Mouse (Mus musculus): ENCODE data around the gene Cel. TPM values are rescaled to one million over a fixed set of nuclear protein-coding genes. Genes with fewer than 3 reads are reported as not detected.

Cel gene
- polyA plus RNA-seq, 1 experiment from 2014 or later, result 0.07 TPM

DNA sequence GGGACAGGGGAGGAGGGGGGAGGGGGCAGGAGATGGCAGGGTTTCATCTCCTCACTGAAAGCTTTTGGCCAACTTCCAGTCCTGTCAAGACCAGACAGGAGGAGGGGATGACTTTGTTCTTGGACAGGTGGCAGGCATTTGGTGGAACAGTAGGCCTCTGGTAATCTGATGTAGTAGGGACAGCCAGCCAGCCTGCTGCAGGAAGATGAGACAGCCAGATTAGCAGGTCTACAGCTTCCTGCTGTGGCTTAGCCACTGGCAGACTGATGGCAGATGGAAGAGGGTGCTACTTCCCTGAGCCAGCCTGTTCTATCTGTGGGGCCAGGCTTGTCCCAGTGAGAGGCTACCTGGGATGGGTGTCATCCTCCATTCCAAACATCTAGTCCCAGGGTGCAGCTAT lies 17.2 kb downstream of the Cel start:
- Histone ChIP-seq H3K9me3 (ENCODE audit: control insufficient read depth, low read length) (no peaks in the 10 kb centered on the region), H3K27ac (ENCODE audit: low read depth, low read length) (no peak overlapping the region), H3K4me1 (ENCODE audit: control insufficient read depth, insufficient read depth, low read length) (no peaks in the 10 kb centered on the region), H3K36me3 (ENCODE audit: control insufficient read depth, insufficient read depth, low read length) (peaks cover 39% of the 10 kb centered on the region), H3K27me3 (ENCODE audit: control insufficient read depth, insufficient read depth, low read length) (no peaks in the 10 kb centered on the region), H3K4me3 (ENCODE audit: low read depth, low read length) (no peak overlapping the region), H3K9ac (ENCODE audit: low read length) (no peak overlapping the region), H3K4me2 (no peak overlapping the region)
- no peak for ATAC-seq (ENCODE audit: low FRiP score)
- no peak for DNase-seq (ENCODE audit: low spot score, missing footprints)

DNA sequence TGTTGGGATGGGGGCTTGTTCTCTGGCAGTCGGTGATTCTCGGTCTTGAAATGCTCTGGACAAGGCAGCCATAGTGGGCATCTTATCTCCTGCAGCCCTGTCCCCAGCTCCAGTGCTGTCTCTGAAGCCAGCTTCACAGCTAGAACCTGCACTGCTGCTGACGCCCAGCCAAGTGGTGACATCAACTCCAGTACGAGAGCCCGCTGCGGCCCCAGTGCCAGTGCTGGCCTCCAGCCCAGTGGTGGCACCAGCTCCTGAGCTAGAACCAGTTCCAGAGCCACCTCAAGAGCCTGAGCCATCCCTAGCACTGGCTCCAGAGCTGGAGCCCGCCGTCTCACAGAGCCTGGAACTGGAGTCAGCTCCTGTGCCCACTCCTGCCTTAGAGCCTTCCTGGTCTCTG lies 19.3 kb downstream of the Cel start:
- no peaks in the 10 kb centered on the region for H3K9me3 ChIP-seq (ENCODE audit: control insufficient read depth, low read length)
- no peak overlapping the region for H3K27ac ChIP-seq (ENCODE audit: low read depth, low read length)
- no peak overlapping the region for H3K9ac ChIP-seq (ENCODE audit: low read length)
- H3K4me1 ChIP-seq (ENCODE audit: control insufficient read depth, insufficient read depth, low read length), result peaks cover 14% of the 10 kb centered on the region
- no peaks in the 10 kb centered on the region for H3K27me3 ChIP-seq (ENCODE audit: control insufficient read depth, insufficient read depth, low read length)
- DNase-seq (ENCODE audit: low spot score, missing footprints), result no peak
- no peak overlapping the region for H3K4me2 ChIP-seq
- ATAC-seq (ENCODE audit: low FRiP score), result no peak
- 93% methylated on average over 8 of the region's 8 CpGs for WGBS
- peaks cover 20% of the 10 kb centered on the region for H3K36me3 ChIP-seq (ENCODE audit: control insufficient read depth, insufficient read depth, low read length)
- no peak overlapping the region for H3K4me3 ChIP-seq (ENCODE audit: low read depth, low read length)

DNA sequence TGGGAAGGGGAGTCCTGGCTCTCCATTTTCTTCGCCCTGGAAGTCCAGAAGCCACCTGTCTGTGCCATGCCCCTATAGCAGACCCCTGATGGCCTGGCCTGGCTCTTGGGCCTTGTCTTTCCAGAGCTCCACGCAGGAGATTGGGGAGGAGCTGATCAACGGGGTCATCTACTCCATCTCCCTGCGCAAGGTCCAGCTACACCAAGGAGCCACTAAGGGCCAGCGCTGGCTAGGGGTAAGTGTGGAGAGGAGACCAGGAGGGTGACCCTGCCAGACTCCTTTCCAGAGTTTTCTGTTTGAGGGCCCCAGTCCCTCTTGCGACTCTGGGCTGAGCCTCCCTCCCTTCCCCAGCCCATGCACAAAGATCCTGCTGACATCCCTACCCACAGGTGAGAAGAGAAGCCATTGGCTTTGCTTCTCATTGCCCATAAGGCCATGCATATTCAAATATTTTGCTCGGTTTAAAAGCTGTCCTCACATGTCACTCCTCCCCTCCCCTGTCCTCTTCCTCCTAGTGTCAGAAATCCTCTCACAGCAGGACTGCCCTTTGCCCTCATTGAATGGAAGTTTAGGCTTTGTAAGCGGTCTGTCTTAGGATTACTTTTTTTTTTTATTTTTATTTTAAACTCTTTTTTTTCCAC lies 22.5 kb downstream of the Cel start:
- Histone ChIP-seq H3K9me3 (ENCODE audit: control insufficient read depth, low read length) (no peaks in the 10 kb centered on the region), H3K27me3 (ENCODE audit: control insufficient read depth, insufficient read depth, low read length) (no peaks in the 10 kb centered on the region), H3K4me3 (ENCODE audit: low read depth, low read length) (no peak overlapping the region), H3K36me3 (ENCODE audit: control insufficient read depth, insufficient read depth, low read length) (peaks cover 16% of the 10 kb centered on the region), H3K4me2 (no peak overlapping the region), H3K9ac (ENCODE audit: low read length) (no peak overlapping the region), H3K4me1 (ENCODE audit: control insufficient read depth, insufficient read depth, low read length) (peaks cover 32% of the 10 kb centered on the region), H3K27ac (ENCODE audit: low read depth, low read length) (no peak overlapping the region)
- ATAC-seq (ENCODE audit: low FRiP score), result no peak
- 74% methylated on average over 8 of the region's 8 CpGs for WGBS
- no peak for DNase-seq (ENCODE audit: low spot score, missing footprints)

- H3K4me3 ChIP-seq (ENCODE audit: low read depth, low read length), result no peak overlapping the region
- peaks cover 13% of the 10 kb centered on the region for H3K36me3 ChIP-seq (ENCODE audit: control insufficient read depth, insufficient read depth, low read length)
- no peaks in the 10 kb centered on the region for H3K9me3 ChIP-seq (ENCODE audit: control insufficient read depth, low read length)
- ATAC-seq (ENCODE audit: low FRiP score) (no peak), DNase-seq (ENCODE audit: low spot score, missing footprints) (no peak)
- H3K27me3 ChIP-seq (ENCODE audit: control insufficient read depth, insufficient read depth, low read length), result no peaks in the 10 kb centered on the region
- H3K4me2 ChIP-seq, result no peak overlapping the region
- no peak overlapping the region for H3K9ac ChIP-seq (ENCODE audit: low read length)
- 83% methylated on average over 2 of the region's 2 CpGs for WGBS
- H3K4me1 ChIP-seq (ENCODE audit: control insufficient read depth, insufficient read depth, low read length), result peaks cover 39% of the 10 kb centered on the region
- no peak overlapping the region; the same call in 1 of the 2 replicates for H3K27ac ChIP-seq (ENCODE audit: low read depth, low read length)
These were observed 23.3 kb downstream of the Cel start for GRCm38 (mm10) chr2:28539949-28540348.

- Histone ChIP-seq H3K36me3 (ENCODE audit: control insufficient read depth, insufficient read depth, low read length) (peaks cover 9% of the 10 kb centered on the region), H3K4me3 (ENCODE audit: low read depth, low read length) (no peak overlapping the region), H3K9ac (ENCODE audit: low read length) (peak overlapping the region; percentile 27), H3K27me3 (ENCODE audit: control insufficient read depth, insufficient read depth, low read length) (no peaks in the 10 kb centered on the region), H3K4me1 (ENCODE audit: control insufficient read depth, insufficient read depth, low read length) (peaks cover 45% of the 10 kb centered on the region), H3K9me3 (ENCODE audit: control insufficient read depth, low read length) (no peaks in the 10 kb centered on the region), H3K27ac (ENCODE audit: low read depth, low read length) (peak overlapping the region; percentile 58), H3K4me2 (peak overlapping the region; percentile 6; the same call in 1 of the 2 replicates)
- DNase-seq (ENCODE audit: low spot score, missing footprints) (no peak), ATAC-seq (ENCODE audit: low FRiP score) (peak; percentile 71)
- WGBS, result 50% methylated on average over 7 of the region's 7 CpGs
These were observed 24.0 kb downstream of the Cel start for GRCm38 (mm10) chr2:28539206-28539605.

DNA sequence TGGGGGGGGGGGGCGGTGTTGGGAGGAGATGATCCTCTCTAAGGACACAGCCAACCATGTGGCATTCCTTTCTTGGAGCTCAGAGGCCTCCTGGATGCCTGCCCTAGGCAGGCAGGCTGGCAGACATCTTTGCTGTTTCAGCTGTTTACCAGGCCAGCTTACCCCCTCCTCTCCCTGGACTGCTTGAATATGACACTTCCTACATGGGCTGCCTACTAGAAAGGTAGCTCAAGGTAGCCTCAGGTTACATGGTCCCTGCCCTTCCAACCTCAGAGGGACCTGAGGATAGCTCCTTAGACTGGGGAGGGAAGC lies 24.4 kb downstream of the Cel start:
- ATAC-seq (ENCODE audit: low FRiP score) (no peak), DNase-seq (ENCODE audit: low spot score, missing footprints) (no peak)
- no peaks in the 10 kb centered on the region for H3K27me3 ChIP-seq (ENCODE audit: control insufficient read depth, insufficient read depth, low read length)
- H3K9me3 ChIP-seq (ENCODE audit: control insufficient read depth, low read length), result no peaks in the 10 kb centered on the region
- peaks cover 50% of the 10 kb centered on the region for H3K4me1 ChIP-seq (ENCODE audit: control insufficient read depth, insufficient read depth, low read length)
- no peak overlapping the region for H3K4me3 ChIP-seq (ENCODE audit: low read depth, low read length)
- 67% methylated on average over 1 of the region's 1 CpGs for WGBS
- H3K27ac ChIP-seq (ENCODE audit: low read depth, low read length), result peak overlapping the region; percentile 58
- no peak overlapping the region for H3K9ac ChIP-seq (ENCODE audit: low read length)
- H3K36me3 ChIP-seq (ENCODE audit: control insufficient read depth, insufficient read depth, low read length), result peaks cover 9% of the 10 kb centered on the region
- no peak overlapping the region for H3K4me2 ChIP-seq

- H3K27me3 ChIP-seq (ENCODE audit: control insufficient read depth, insufficient read depth, low read length), result no peaks in the 10 kb centered on the region
- ATAC-seq (ENCODE audit: low FRiP score) (no peak), DNase-seq (ENCODE audit: low spot score, missing footprints) (no peak)
- H3K4me2 ChIP-seq, result no peak overlapping the region
- WGBS, result 76% methylated on average over 8 of the region's 8 CpGs
- no peak overlapping the region for H3K9ac ChIP-seq (ENCODE audit: low read length)
- H3K4me1 ChIP-seq (ENCODE audit: control insufficient read depth, insufficient read depth, low read length), result peaks cover 55% of the 10 kb centered on the region
- peak overlapping the region; percentile 58 for H3K27ac ChIP-seq (ENCODE audit: low read depth, low read length)
- H3K9me3 ChIP-seq (ENCODE audit: control insufficient read depth, low read length), result no peaks in the 10 kb centered on the region
- peaks cover 5% of the 10 kb centered on the region; the same call in 1 of the 2 replicates for H3K36me3 ChIP-seq (ENCODE audit: control insufficient read depth, insufficient read depth, low read length)
- no peak overlapping the region for H3K4me3 ChIP-seq (ENCODE audit: low read depth, low read length)
These were observed 25.0 kb downstream of the Cel start for GRCm38 (mm10) chr2:28537995-28538816.

DNA sequence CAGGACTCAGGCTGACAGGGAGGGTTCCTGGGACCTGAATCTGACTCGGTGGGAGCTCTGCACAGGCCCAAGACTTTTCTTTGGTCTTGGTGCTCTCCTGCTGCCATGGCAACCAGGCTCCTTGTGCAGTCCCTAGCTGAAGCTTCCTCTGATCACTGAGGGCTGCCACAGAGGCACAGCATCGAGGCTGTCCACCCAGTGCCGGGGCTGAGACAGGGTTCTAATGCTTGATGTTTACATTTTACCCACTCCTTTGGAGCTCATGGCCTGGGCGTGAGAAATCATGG lies 25.6 kb downstream of the Cel start:
- Histone ChIP-seq H3K36me3 (ENCODE audit: control insufficient read depth, insufficient read depth, low read length) (peaks cover 4% of the 10 kb centered on the region; the same call in 1 of the 2 replicates), H3K27ac (ENCODE audit: low read depth, low read length) (no peak overlapping the region), H3K9ac (ENCODE audit: low read length) (no peak overlapping the region), H3K4me1 (ENCODE audit: control insufficient read depth, insufficient read depth, low read length) (peaks cover 61% of the 10 kb centered on the region), H3K27me3 (ENCODE audit: control insufficient read depth, insufficient read depth, low read length) (no peaks in the 10 kb centered on the region), H3K4me2 (no peak overlapping the region), H3K9me3 (ENCODE audit: control insufficient read depth, low read length) (no peaks in the 10 kb centered on the region), H3K4me3 (ENCODE audit: low read depth, low read length) (no peak overlapping the region)
- peak; percentile 89 for DNase-seq (ENCODE audit: low spot score, missing footprints)
- no peak for ATAC-seq (ENCODE audit: low FRiP score)
- 12% methylated on average over 4 of the region's 4 CpGs for WGBS

GRCm38 (mm10) chr2:28536766-28537633 lies 26.2 kb downstream of the Cel start:
- H3K27ac ChIP-seq (ENCODE audit: low read depth, low read length), result no peak overlapping the region
- no peaks in the 10 kb centered on the region; the same call in 1 of the 2 replicates for H3K36me3 ChIP-seq (ENCODE audit: control insufficient read depth, insufficient read depth, low read length)
- no peaks in the 10 kb centered on the region for H3K27me3 ChIP-seq (ENCODE audit: control insufficient read depth, insufficient read depth, low read length)
- H3K4me2 ChIP-seq, result no peak overlapping the region
- H3K9ac ChIP-seq (ENCODE audit: low read length), result no peak overlapping the region
- peak; percentile 39 for DNase-seq (ENCODE audit: low spot score, missing footprints)
- peaks cover 66% of the 10 kb centered on the region for H3K4me1 ChIP-seq (ENCODE audit: control insufficient read depth, insufficient read depth, low read length)
- no peak for ATAC-seq (ENCODE audit: low FRiP score)
- H3K9me3 ChIP-seq (ENCODE audit: control insufficient read depth, low read length), result no peaks in the 10 kb centered on the region
- WGBS, result 82% methylated on average over 11 of the region's 11 CpGs
- no peak overlapping the region for H3K4me3 ChIP-seq (ENCODE audit: low read depth, low read length)
